Comparison of ENCODE assay signal across 24 mouse cellular contexts in genomic region chr11:108770064-108770463, GRCm38 (mm10).
DNase-seq lines count a peak whose midpoint lies in the region; ATAC-seq and TF ChIP-seq lines count a peak whose summit lies in the region.
"Had no signal": no experiment of that assay in that cellular context is flagged by ENCODE, and none has a peak within 500 bp of the region (broad histone marks: within the 10 kb centered on the region; RNA-seq: fewer than 3 reads in every experiment).

No protein-coding gene starts in this region.

- no peaks in the 10 kb centered on the region for H3K9me3 ChIP-seq in kidney, postnatal 0 days (replicated peaks; ENCODE audit: low read length)
- no peaks in the 10 kb centered on the region for H3K9me3 ChIP-seq in embryonic facial prominence, embryonic 14.5 days (ENCODE audit: control insufficient read depth, low read length)
- H3K9me3 ChIP-seq: heart, embryonic 13.5 days; hindbrain, embryonic 15.5 days; midbrain, embryonic 12.5 days had no signal

- no peaks in the 10 kb centered on the region for H3K4me1 ChIP-seq in kidney, postnatal 0 days (replicated peaks; ENCODE audit: insufficient read depth, low read length)
- H3K4me1 ChIP-seq in embryonic facial prominence, embryonic 14.5 days (ENCODE audit: control insufficient read depth, insufficient read depth, low read length), result peaks cover 8% of the 10 kb centered on the region; the same call in 1 of the 2 replicates
- H3K4me1 ChIP-seq: heart, embryonic 13.5 days; hindbrain, embryonic 15.5 days; midbrain, embryonic 12.5 days had no signal

- no peak overlapping the region for H3K9ac ChIP-seq in kidney, postnatal 0 days (ENCODE audit: low read depth, low read length)
- H3K9ac ChIP-seq in embryonic facial prominence, embryonic 14.5 days (ENCODE audit: low read depth, low read length), result no peak overlapping the region
- H3K9ac ChIP-seq: heart, embryonic 13.5 days; hindbrain, embryonic 15.5 days; liver, embryonic 14.5 days; midbrain, embryonic 12.5 days had no signal

- H3K4me2 ChIP-seq in kidney, postnatal 0 days (ENCODE audit: low read length), result no peak overlapping the region
- no peak overlapping the region for H3K4me2 ChIP-seq in embryonic facial prominence, embryonic 14.5 days (ENCODE audit: low read depth, low read length)
- H3K4me2 ChIP-seq: heart, embryonic 13.5 days; hindbrain, embryonic 15.5 days; midbrain, embryonic 12.5 days had no signal

- no peak overlapping the region for H3K27ac ChIP-seq in kidney, postnatal 0 days
- H3K27ac ChIP-seq in embryonic facial prominence, embryonic 14.5 days (replicated peaks; ENCODE audit: low read depth, low read length), result no peak overlapping the region
- H3K27ac ChIP-seq: heart, embryonic 13.5 days; hindbrain, embryonic 15.5 days; liver, embryonic 14.5 days; midbrain, embryonic 12.5 days had no signal

- H3K4me3 ChIP-seq in kidney, postnatal 0 days (replicated peaks; ENCODE audit: low read depth, low read length), result no peak overlapping the region
- no peak overlapping the region for H3K4me3 ChIP-seq in embryonic facial prominence, embryonic 14.5 days (ENCODE audit: low read depth, low read length)
- H3K4me3 ChIP-seq: heart, embryonic 13.5 days; hindbrain, embryonic 15.5 days; midbrain, embryonic 12.5 days had no signal

- no peak for TF ChIP-seq CTCF in kidney, postnatal 0 days (IDR thresholded peaks at IDR 0.05; ENCODE audit: low read depth)

- peak; percentile 27 for DNase-seq in adrenal gland, postnatal 14 days
- no peak for DNase-seq in adrenal gland, postnatal 36 days
- peak; percentile 31 for DNase-seq in kidney, postnatal 0 days (ENCODE audit: low spot score)
- DNase-seq in kidney, adult 8-10 months, result no peak
- peak; percentile 24 for DNase-seq in adipocyte (ENCODE audit: low spot score)
- peak; percentile 64 for DNase-seq in embryonic facial prominence, embryonic 14.5 days (ENCODE audit: low spot score)
- no peak for DNase-seq in right cerebral cortex, postnatal 25 days
- DNase-seq: cerebellum, adult 11 months; cerebellum, adult 9-10 months; cerebellum, postnatal 36 days; heart, postnatal 10 days; kidney, adult 18-20 months; kidney, postnatal 25 days; liver; lung, adult 2 months; right cerebral cortex, adult 18-20 months; right cerebral cortex, postnatal 4 days; thymus, postnatal 4 days had no signal

- WGBS in kidney, postnatal 0 days, result 52% methylated on average over 3 of the region's 3 CpGs
- WGBS in embryonic facial prominence, embryonic 14.5 days, result 30% methylated on average over 3 of the region's 3 CpGs

- H3K36me3 ChIP-seq in kidney, postnatal 0 days (ENCODE audit: insufficient read depth, low read length), result no peaks in the 10 kb centered on the region
- H3K36me3 ChIP-seq in embryonic facial prominence, embryonic 14.5 days (ENCODE audit: control insufficient read depth, insufficient read depth, low read length), result no peaks in the 10 kb centered on the region
- H3K36me3 ChIP-seq: heart, embryonic 13.5 days; hindbrain, embryonic 15.5 days; midbrain, embryonic 12.5 days had no signal

- ATAC-seq in kidney, postnatal 0 days (replicated peaks; ENCODE audit: low FRiP score, low read depth), result no peak
- peak; percentile 74 for ATAC-seq in embryonic facial prominence, embryonic 14.5 days (ENCODE audit: low read depth)
- ATAC-seq: forebrain, embryonic 14.5 days; inflammation-experienced regulatory T-cells, adult 6 months had no signal

- H3K27me3 ChIP-seq in kidney, postnatal 0 days (ENCODE audit: insufficient read depth, low read length), result no peaks in the 10 kb centered on the region
- H3K27me3 ChIP-seq in embryonic facial prominence, embryonic 14.5 days (replicated peaks; ENCODE audit: control insufficient read depth, insufficient read depth, low read length), result no peaks in the 10 kb centered on the region
- H3K27me3 ChIP-seq: heart, embryonic 13.5 days; hindbrain, embryonic 15.5 days; midbrain, embryonic 12.5 days had no signal

Comparison
In these comparisons a context has a peak if more than half of its experiments do, and no peak if none do; other contexts are left out.
1. DNase-seq: peak in adrenal gland, postnatal 14 days (single experiment), kidney, postnatal 0 days (single experiment), adipocyte (single experiment) and embryonic facial prominence, embryonic 14.5 days (single experiment); none in adrenal gland, postnatal 36 days (0 of 2), kidney, adult 8-10 months (0 of 2) and right cerebral cortex, postnatal 25 days (single experiment).